Mouse (Mus musculus) limb, embryonic 14.5 days (tissue): ENCODE results near the gene Prkca. TPM values are rescaled to one million over a fixed set of nuclear protein-coding genes. Genes with fewer than 3 reads are reported as not detected.

ENCODE experiments used
- ATAC-seq: fragments of 200-750 bp; cut with Nextera tagmentation; 2 replicates; pipeline ENCODE4 v1.8.0; 2017; ENCODE audit warnings: low read depth, moderate number of reproducible peaks, moderate TSS enrichment; ENCODE audit not compliant: low FRiP score
- DNase-seq: peaks from one replicate; pipeline ENCODE4 v3.0.0-alpha.2; 2015; ENCODE audit warnings: low spot score
- H3K27ac ChIP-seq: fragments of 300-500 bp; sonication (generic); replicated peaks from 2 replicates; pipeline ENCODE4 v1.5.1; 2014; ENCODE audit warnings: low read depth, mild to moderate bottlenecking, low read length, moderate library complexity, mixed read lengths
- H3K27me3 ChIP-seq: fragments of 300-500 bp; sonication (generic); 2 replicates; pipeline ENCODE4 v1.6.1; 2014; ENCODE audit warnings: low read length, mixed read lengths; ENCODE audit not compliant: control insufficient read depth, insufficient read depth
- H3K36me3 ChIP-seq: fragments of 300-500 bp; sonication (generic); 2 replicates; pipeline ENCODE4 v1.6.1; 2014; ENCODE audit warnings: mild to moderate bottlenecking, low read length, moderate library complexity, mixed read lengths; ENCODE audit not compliant: control insufficient read depth, insufficient read depth
- H3K4me1 ChIP-seq: fragments of 300-500 bp; sonication (generic); 2 replicates; pipeline ENCODE4 v1.6.1; 2014; ENCODE audit warnings: antibody characterized with exemption, low read length, mixed read lengths; ENCODE audit not compliant: control insufficient read depth, insufficient read depth
- H3K4me2 ChIP-seq: fragments of 300-500 bp; sonication (generic); replicated peaks from 2 replicates; pipeline ENCODE4 v1.6.1; 2014; ENCODE audit warnings: low read depth, mild to moderate bottlenecking, low read length, moderate library complexity; ENCODE audit not compliant: severe bottlenecking
- H3K4me3 ChIP-seq: fragments of 300-500 bp; sonication (generic); replicated peaks from 2 replicates; pipeline ENCODE4 v1.5.1; 2014; ENCODE audit warnings: low read length
- H3K9ac ChIP-seq: fragments of 300-500 bp; sonication (generic); 2 replicates; pipeline ENCODE4 v1.6.1; 2014; ENCODE audit warnings: mild to moderate bottlenecking, low read depth, low read length, moderate library complexity; ENCODE audit not compliant: severe bottlenecking
- H3K9me3 ChIP-seq: fragments of 300-500 bp; sonication (generic); 2 replicates; pipeline ENCODE4 v1.6.1; 2016; ENCODE audit warnings: low read length; ENCODE audit not compliant: control insufficient read depth
- POLR2A ChIP-seq: fragments of 200-500 bp; IDR thresholded peaks from 2 replicates; pipeline ENCODE4 v1.8.0; 2012; ENCODE audit warnings: inconsistent platforms, mild to moderate bottlenecking, moderate library complexity, borderline replicate concordance; ENCODE audit not compliant: insufficient read depth, insufficient read length; ENCODE audit errors: extremely low read depth
- WGBS: fragments of 180-500 bp; shearing (Covaris S2); extraction: QIAGEN DNeasy Blood & Tissue Kit; methylation state at CpG from one replicate; pipeline ENCODE4 v1.1.7; 2014; 5-methylcytosine and 5-hydroxymethylcytosine counted together
- polyA plus RNA-seq, 2 experiments: library from polyadenylated mRNA; depleted of rRNA in 1 of 2; stranded (reverse) in 1 of 2; unstranded in 1 of 2; fragments of >200 nt; fragmentation: Nextera tagmentation in 1 of 2; extraction: Ambion mirVana in 1 of 2; gene quantifications; 2 replicates each; pipeline versions ENCODE4 v1.2.1 to v1.2.3; 2012 to 2014

Gene Prkca
- polyA plus RNA-seq, 2 experiments = 9.0 to 16.3 TPM

DNA sequence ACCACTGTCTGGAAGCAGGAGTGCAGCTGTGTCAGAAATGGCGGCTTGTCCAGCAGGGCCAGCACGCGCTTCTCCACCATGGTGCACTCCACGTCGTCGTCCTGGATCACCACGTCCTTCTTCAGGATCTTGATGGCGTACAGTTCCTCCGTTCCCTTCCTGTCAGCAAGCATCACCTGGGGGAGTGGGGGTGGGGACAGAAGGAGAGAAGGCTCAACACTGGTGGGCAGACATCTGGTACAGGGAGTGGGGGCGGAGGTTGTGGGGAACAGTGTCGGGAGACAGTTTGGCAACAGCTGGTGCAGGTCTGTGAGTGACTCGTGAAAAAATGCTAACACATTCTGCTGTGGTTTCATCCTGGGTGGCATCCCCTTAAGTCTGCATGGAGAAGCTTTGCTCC, 359.8 kb downstream of the Prkca start:
- no peaks in the 10 kb centered on the region for H3K27me3 ChIP-seq
- no peaks in the 10 kb centered on the region for H3K9me3 ChIP-seq
- no peak for ATAC-seq
- H3K4me3 ChIP-seq = no peak overlapping the region
- TF ChIP-seq POLR2A = no peak
- no peak overlapping the region for H3K9ac ChIP-seq
- no peaks in the 10 kb centered on the region; the same call in 1 of the 2 replicates for H3K4me1 ChIP-seq
- WGBS = 74% methylated on average over 12 of the region's 12 CpGs
- DNase-seq = no peak
- no peak overlapping the region for H3K27ac ChIP-seq
- 0 out of 2 replicates have a peak, but pooled peaks cover 3% of the 10 kb centered on the region for H3K36me3 ChIP-seq
- no peak overlapping the region for H3K4me2 ChIP-seq

DNA sequence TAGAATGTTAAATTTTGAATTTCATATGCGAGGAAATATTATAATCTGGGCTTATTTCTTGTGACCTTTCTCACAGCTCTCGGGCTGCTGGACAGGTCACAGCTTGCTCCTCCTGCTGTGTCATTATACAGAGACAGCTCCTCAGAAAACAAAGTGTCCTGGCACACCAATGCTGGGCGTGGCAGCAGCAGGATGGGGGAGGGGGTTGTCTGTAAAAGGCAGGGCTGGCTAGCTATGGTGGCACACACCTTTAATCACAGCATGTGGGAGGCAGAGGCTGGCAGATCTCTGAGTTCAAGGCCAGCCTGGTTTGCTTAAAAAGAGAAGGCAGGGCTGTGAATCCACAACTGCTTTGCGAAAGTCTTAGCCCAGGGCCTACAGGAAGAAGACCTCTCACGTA, 360.5 kb downstream of the Prkca start:
- ATAC-seq = no peak
- 64% methylated on average over 5 of the region's 5 CpGs for WGBS
- no peak for DNase-seq
- Histone ChIP-seq H3K4me3 (no peak overlapping the region), H3K4me1 (no peaks in the 10 kb centered on the region; the same call in 1 of the 2 replicates), H3K27me3 (no peaks in the 10 kb centered on the region), H3K9me3 (no peaks in the 10 kb centered on the region), H3K9ac (no peak overlapping the region), H3K27ac (no peak overlapping the region), H3K36me3 (0 out of 2 replicates have a peak, but pooled peaks cover 5% of the 10 kb centered on the region), H3K4me2 (no peak overlapping the region)
- no peak for TF ChIP-seq POLR2A

DNA sequence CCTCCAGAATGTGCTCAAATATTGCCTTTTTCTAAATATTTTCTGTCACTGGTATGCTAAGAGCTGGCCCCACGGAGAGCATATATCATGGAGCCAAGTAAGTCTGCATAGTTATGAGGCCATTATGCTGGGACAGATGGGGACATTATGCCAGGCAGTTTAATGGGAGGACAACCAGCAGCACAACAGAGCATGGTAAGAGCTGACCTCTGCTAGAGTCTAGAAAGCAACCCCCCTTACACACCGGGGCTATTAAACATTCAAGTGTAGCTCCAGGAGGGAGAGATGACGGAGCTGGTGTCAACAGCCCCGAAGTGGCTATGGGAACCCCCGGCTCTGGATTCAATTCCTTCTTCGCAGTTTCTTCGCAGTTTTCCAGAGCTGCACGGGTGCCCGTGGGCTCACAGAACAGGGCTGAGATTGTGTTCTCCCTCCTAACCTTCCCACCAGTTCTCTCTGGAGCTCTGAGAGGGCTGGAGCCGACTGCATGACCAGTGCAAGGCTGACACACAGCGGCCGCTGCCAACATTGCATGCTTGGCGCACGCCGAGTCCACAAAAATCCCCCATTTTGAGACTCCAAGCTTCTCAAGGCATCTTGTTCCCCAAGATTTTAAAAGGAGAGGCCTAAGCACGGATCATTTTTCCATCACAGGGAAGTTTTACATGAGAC, 361.4 kb downstream of the Prkca start:
- no peak overlapping the region for H3K27ac ChIP-seq
- peak; percentile 68; the same call in 1 of the 2 replicates for ATAC-seq
- DNase-seq = peak; percentile 76
- H3K4me1 ChIP-seq = no peaks in the 10 kb centered on the region; the same call in 1 of the 2 replicates
- no peak overlapping the region for H3K4me2 ChIP-seq
- H3K9ac ChIP-seq = no peak overlapping the region
- TF ChIP-seq POLR2A = no peak
- H3K27me3 ChIP-seq = no peaks in the 10 kb centered on the region
- H3K9me3 ChIP-seq = no peaks in the 10 kb centered on the region
- 26% methylated on average over 16 of the region's 16 CpGs for WGBS
- H3K36me3 ChIP-seq = 0 out of 2 replicates have a peak, but pooled peaks cover 8% of the 10 kb centered on the region
- H3K4me3 ChIP-seq = no peak overlapping the region

DNA sequence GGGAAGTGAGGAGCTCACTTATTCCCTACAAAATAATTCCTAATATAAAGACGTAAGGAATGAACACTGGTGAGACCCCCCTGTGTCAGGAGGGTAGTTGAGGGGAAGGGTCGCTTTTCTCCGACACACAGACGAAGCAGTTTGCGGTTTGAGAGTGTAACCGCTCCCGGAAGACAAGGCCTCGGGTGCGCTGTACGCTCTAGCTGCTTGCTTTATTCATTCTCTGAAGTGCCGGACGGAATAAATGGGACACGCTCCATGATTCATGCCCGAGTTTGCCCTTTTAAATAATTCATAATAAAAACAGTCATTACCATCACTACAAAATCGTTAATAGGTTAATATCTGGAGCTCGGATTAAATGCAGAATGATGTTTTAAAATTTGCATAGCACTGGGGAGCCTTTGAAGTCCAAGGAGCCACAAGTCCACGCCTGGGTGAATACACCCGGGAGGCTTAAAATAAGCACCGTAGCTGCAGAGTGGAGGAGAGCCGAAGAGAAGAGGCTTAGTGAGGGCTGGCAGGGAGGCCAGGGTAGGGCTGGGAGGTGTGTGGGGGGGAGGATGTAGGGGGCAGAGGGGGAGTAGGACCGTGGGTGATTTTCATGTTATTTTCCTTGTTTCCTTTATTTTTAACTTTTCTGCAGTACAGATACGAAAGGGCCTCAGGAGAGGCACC, 364.1 kb downstream of the Prkca start:
- Histone ChIP-seq H3K9ac (no peak overlapping the region), H3K27ac (no peak overlapping the region), H3K27me3 (no peaks in the 10 kb centered on the region), H3K36me3 (peaks cover 12% of the 10 kb centered on the region; the same call in 1 of the 2 replicates), H3K4me3 (no peak overlapping the region), H3K4me1 (no peaks in the 10 kb centered on the region; the same call in 1 of the 2 replicates), H3K4me2 (no peak overlapping the region), H3K9me3 (no peaks in the 10 kb centered on the region)
- ATAC-seq (no peak), DNase-seq (no peak)
- WGBS = 41% methylated on average over 22 of the region's 22 CpGs
- no peak for TF ChIP-seq POLR2A

DNA sequence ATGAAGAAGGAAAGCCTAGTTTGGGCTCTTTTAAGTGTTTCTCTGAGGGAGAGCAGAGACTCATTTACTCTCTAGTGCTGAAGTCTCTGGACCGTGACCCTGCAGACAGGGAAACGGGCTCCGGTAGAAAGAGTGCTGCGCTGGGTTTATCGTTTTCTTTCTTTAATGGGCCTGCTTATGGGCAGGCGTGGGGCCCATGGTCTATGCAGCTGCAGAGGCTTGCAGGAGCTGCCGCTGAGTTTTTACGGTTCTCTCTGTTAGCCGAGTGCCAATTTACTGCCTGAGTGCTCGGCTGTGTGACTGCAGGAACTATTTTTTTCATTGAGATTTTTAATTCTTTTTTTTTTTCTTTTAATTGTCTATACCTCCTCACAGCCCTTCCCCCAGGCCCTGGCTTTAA, 373.8 kb downstream of the Prkca start:
- H3K4me2 ChIP-seq = no peak overlapping the region
- no peaks in the 10 kb centered on the region; the same call in 1 of the 2 replicates for H3K36me3 ChIP-seq
- no peak overlapping the region for H3K27ac ChIP-seq
- H3K9ac ChIP-seq = no peak overlapping the region
- H3K4me1 ChIP-seq = peaks cover 29% of the 10 kb centered on the region
- TF ChIP-seq POLR2A = no peak
- ATAC-seq (no peak), DNase-seq (no peak)
- H3K4me3 ChIP-seq = no peak overlapping the region
- H3K27me3 ChIP-seq = no peaks in the 10 kb centered on the region
- no peaks in the 10 kb centered on the region for H3K9me3 ChIP-seq
- 11% methylated on average over 10 of the region's 10 CpGs for WGBS
